Mouse (Mus musculus) embryonic facial prominence, embryonic 13.5 days (tissue): ENCODE results near the gene Surf6. TPM values are rescaled to one million over a fixed set of nuclear protein-coding genes. Genes with fewer than 3 reads are reported as not detected.
A peak's percentile ranks its signal among the peaks of the same experiment; 100 is the strongest.

Experiments used
- ATAC-seq: fragments of 200-750 bp; cut with Nextera tagmentation; 2 replicates; pipeline ENCODE4 v1.8.0; 2017; ENCODE audit warnings: low read depth; ENCODE audit not compliant: insufficient number of reproducible peaks, insufficient read depth, low FRiP score, low TSS enrichment
- H3K27ac ChIP-seq: fragments of 300-500 bp; sonication (generic); 2 replicates; pipeline ENCODE4 v1.5.1; 2015; ENCODE audit warnings: moderate library complexity, mild to moderate bottlenecking, inconsistent platforms
- H3K27me3 ChIP-seq: fragments of 300-500 bp; sonication (generic); 2 replicates; pipeline ENCODE4 v1.6.1; 2015; ENCODE audit warnings: mild to moderate bottlenecking, inconsistent platforms
- H3K36me3 ChIP-seq: fragments of 300-500 bp; sonication (generic); 2 replicates; pipeline ENCODE4 v1.6.1; 2015; ENCODE audit warnings: mild to moderate bottlenecking, inconsistent platforms
- H3K4me1 ChIP-seq: fragments of 300-500 bp; sonication (generic); 2 replicates; pipeline ENCODE4 v1.6.1; 2015; ENCODE audit warnings: inconsistent platforms
- H3K4me2 ChIP-seq: fragments of 300-500 bp; sonication (generic); 2 replicates; pipeline ENCODE4 v1.6.1; 2015; ENCODE audit warnings: moderate library complexity, mild to moderate bottlenecking, inconsistent platforms
- H3K4me3 ChIP-seq: fragments of 300-500 bp; sonication (generic); 2 replicates; pipeline ENCODE4 v1.5.1; 2015; ENCODE audit warnings: mild to moderate bottlenecking, inconsistent platforms
- H3K9ac ChIP-seq: fragments of 300-500 bp; sonication (generic); 2 replicates; pipeline ENCODE4 v1.6.1; 2015; ENCODE audit warnings: mild to moderate bottlenecking, inconsistent platforms
- H3K9me3 ChIP-seq: fragments of 300-500 bp; sonication (generic); 2 replicates; pipeline ENCODE4 v1.6.1; 2016; ENCODE audit warnings: inconsistent platforms
- WGBS: fragments of 180-500 bp; shearing (Covaris S2); methylation state at CpG from one replicate; pipeline ENCODE4 v1.1.7; 2015; ENCODE audit warnings: mixed read lengths; 5-methylcytosine and 5-hydroxymethylcytosine counted together
- polyA plus RNA-seq: library from polyadenylated mRNA; unstranded; fragments of >200 nt; fragmentation: Nextera tagmentation; extraction: Ambion mirVana; gene quantifications from 2 replicates; pipeline ENCODE4 v1.2.1, GENCODE M21; 2015

Surf6 gene
- polyA plus RNA-seq, 1 experiment from 2014 or later: 32.9 TPM

DNA sequence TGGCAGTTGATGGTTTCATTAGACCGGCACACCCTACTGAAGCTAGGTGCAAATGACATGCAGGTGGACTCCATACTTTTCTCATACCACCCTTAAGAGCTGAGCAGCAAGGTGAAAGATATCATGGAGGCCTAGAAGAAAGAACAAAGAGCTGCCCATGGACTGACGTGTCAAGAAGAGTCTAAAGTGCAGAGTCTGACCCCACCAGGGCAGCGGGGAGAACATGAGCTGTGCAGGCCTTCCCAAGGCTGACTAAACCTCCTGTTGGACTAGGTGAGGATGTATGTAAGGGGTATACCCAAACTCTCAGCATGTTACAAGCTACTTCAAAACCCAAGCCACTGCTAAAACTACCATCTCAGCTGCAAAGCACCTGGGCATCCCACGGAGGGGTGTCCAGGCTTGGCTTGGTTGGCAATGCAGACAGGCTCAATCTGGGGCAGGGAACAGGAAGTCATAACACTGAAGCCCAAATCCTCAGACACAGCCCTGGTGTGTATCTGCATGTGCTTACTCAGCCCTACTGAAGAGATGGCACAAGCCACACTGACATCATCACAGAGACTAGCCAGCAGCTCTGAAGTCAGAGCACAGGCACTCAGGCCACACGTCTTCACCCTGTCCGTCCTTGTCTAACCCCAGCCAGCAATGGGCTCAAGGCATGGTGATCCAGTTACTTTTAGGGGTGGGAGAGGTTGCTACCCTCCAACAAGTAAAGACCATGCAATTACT, 25.2 kb upstream of the Surf6 start:
- Histone ChIP-seq H3K36me3 (peaks cover 84% of the 10 kb centered on the region), H3K9ac (no peak overlapping the region), H3K4me2 (no peak overlapping the region), H3K4me3 (no peak overlapping the region), H3K27ac (no peak overlapping the region), H3K27me3 (no peaks in the 10 kb centered on the region), H3K9me3 (no peaks in the 10 kb centered on the region), H3K4me1 (peaks cover 32% of the 10 kb centered on the region)
- 94% methylated on average over 6 of the region's 6 CpGs for WGBS
- no peak for ATAC-seq

DNA sequence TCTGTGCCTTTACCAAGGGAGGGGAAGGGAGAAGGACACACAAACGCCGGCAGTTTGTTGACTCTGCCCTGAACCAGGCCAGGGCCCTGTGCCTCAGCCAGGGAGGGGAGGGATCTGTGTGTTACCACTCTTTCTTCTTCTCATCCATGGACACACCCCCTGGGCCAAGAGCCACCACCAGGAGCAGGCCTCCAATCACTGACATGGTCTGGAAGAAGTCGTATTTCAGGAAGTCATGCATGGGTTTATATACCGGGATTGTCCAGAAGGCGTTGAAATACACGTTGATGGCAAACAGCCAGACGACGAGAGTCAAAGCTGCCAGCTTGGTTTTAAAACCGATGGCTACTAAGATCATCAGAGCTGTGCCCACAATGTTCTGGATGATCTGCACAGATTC, 19.1 kb upstream of the Surf6 start:
- no peak for ATAC-seq
- Histone ChIP-seq H3K4me2 (no peak overlapping the region), H3K27ac (no peak overlapping the region), H3K9ac (no peak overlapping the region), H3K27me3 (no peaks in the 10 kb centered on the region), H3K4me3 (no peak overlapping the region), H3K36me3 (peaks cover 90% of the 10 kb centered on the region), H3K9me3 (no peaks in the 10 kb centered on the region), H3K4me1 (peaks cover 16% of the 10 kb centered on the region)
- 82% methylated on average over 9 of the region's 9 CpGs for WGBS

DNA sequence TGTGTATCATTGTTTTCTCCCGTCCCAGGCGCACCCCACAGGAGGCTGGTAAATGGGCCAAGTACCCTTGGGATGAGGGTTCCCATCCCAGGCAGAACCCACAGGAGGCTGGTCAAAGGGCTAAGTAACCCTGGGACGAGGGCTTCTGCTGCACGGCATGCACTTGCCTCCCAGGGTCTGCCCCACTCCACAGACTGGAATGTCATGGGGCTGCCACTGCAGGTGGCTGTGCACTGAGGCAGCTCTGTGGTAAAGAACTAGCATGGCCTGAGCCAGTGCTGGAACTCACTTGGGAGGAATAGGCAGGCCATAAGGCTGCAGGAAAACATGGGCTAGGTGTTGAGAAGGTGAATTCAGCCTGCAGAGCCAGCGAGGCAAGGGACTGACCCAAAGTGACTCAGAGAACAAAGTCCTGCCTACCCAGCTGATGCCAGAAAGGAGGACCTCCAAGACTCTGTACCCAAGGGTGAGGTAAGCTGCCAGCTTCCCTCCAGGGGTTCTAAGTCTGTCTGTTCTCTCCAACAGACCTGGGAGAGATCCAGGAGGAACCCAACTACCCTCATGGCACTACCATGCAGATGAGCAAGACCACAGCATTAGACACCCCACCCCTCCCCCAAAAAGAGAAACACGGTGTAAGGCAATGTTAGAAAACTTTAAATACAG, 17.6 kb upstream of the Surf6 start:
- Histone ChIP-seq H3K9ac (no peak overlapping the region), H3K4me3 (no peak overlapping the region), H3K27me3 (no peaks in the 10 kb centered on the region)

DNA sequence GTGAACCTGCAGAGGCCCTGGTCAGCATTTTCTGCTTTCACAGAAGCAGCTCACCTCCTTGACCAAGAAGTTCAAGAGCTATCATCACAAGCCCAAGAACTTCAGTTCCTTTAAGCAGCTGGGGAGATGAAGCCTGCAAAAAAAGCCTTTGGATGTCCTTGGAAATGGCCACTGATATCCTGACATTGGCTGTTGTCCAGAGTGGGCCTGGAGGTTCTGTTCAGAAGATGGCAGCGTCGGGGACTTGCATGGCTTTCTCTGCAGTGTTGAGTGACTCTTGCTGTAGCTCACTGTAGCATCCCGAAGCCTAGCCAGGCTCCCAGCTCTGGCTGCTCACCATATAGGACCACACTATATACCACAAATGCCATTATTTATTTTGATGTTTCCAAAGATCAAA, 17.0 kb upstream of the Surf6 start:
- Histone ChIP-seq H3K27ac (no peak overlapping the region), H3K4me1 (peaks cover 30% of the 10 kb centered on the region), H3K27me3 (no peaks in the 10 kb centered on the region), H3K36me3 (peaks cover 70% of the 10 kb centered on the region), H3K9ac (no peak overlapping the region), H3K9me3 (no peaks in the 10 kb centered on the region), H3K4me2 (no peak overlapping the region), H3K4me3 (no peak overlapping the region)
- no peak for ATAC-seq
- WGBS: 92% methylated on average over 3 of the region's 3 CpGs

More for the DNA sequence above, 17.6 kb upstream of the Surf6 start:
- peaks cover 76% of the 10 kb centered on the region for H3K36me3 ChIP-seq
- 90% methylated on average over 6 of the region's 6 CpGs for WGBS
- no peaks in the 10 kb centered on the region for H3K9me3 ChIP-seq
- no peak for ATAC-seq
- no peak overlapping the region for H3K4me2 ChIP-seq
- H3K27ac ChIP-seq: no peak overlapping the region
- peaks cover 24% of the 10 kb centered on the region for H3K4me1 ChIP-seq

DNA sequence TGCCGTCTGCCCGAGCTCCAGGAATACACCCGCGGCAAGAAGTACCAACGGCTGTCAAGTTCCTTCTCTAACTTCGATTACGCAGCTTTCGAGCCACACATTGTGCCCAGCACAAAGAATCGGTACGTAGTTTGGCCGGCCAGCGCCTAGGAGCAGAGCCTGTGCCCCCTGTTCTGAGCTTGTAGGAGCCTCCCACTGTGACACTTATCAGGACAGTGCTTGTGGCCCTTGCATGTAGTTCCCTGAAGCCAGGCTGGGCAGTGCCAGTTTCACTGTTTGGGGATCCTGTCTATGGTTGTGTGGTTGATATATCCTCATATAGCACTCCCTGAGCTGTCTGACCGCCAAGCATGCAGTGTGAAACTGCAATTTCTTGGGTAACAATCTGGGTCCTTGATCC, 14.1 kb upstream of the Surf6 start:
- peak overlapping the region; percentile 75 for H3K4me3 ChIP-seq
- H3K9ac ChIP-seq: peak overlapping the region; percentile 85
- no peaks in the 10 kb centered on the region for H3K27me3 ChIP-seq
- peaks cover 70% of the 10 kb centered on the region for H3K36me3 ChIP-seq
- H3K4me1 ChIP-seq: peaks cover 43% of the 10 kb centered on the region
- no peak for ATAC-seq
- H3K4me2 ChIP-seq: peak overlapping the region; percentile 97
- no peaks in the 10 kb centered on the region for H3K9me3 ChIP-seq
- H3K27ac ChIP-seq: peak overlapping the region; percentile 74
- WGBS: 2% methylated on average over 13 of the region's 13 CpGs

- Histone ChIP-seq H3K4me3 (peak within 1 kb of the TSS; percentile 75), H3K9ac (peak within 1 kb of the TSS; percentile 85), H3K27me3 (no peaks in the 10 kb centered on the region), H3K4me1 (peaks cover 46% of the 10 kb centered on the region), H3K27ac (peak within 1 kb of the TSS; percentile 74), H3K36me3 (peaks cover 70% of the 10 kb centered on the region), H3K4me2 (peak within 1 kb of the TSS; percentile 97), H3K9me3 (no peaks in the 10 kb centered on the region)
- 3% methylated on average over 47 of the region's 47 CpGs for WGBS
- ATAC-seq: 0 out of 2 replicates have a peak, but pooled peaks have one; percentile 21
Measured at GRCm38 (mm10) chr2:26915927-26916728, 13.4 kb upstream of the Surf6 start, which contains the start of the genes Surf2 and Surf1. Gene Surf2, plus strand, starts transcription at chr2:26916367. Gene Surf1, minus strand, starts transcription at chr2:26916530.

DNA sequence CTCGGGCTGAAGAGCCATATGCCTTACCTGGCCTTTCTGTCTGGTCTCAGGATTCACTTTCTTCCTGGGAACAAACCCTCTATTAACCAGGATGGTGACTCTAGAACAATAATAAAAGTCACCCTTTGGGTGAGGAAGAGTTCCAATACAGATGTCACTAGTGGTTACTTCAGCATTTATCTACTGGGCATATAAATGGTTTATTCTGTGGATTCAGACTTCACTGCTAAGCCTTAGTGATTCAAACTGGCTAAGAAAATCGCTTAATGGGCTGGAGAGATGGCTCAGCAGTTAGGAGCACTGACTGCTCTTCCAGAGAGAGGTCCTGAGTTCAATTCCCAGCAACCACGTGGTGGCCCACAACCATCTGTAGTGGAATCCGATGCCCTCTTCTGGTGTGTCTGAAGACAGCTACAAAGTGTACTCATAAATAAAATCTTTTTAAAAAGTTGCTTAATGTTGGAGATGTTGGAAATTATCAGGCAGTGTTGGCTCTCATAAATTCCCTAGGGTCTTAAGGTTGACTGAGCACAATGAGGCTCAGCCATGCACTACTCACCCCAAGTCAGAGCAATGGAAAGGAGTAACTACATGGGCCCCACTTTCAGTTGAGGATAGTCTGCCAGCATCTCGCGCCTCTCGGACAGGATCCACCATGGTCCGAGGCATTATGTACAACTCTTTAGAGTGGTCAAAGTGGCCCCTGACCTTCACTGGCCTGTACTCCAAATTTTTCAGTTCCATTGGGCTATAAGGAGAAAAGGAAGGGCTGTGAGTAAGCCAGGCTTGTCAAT, 11.7 kb upstream of the Surf6 start:
- Histone ChIP-seq H3K4me2 (peak overlapping the region; percentile 97), H3K36me3 (peaks cover 52% of the 10 kb centered on the region), H3K9me3 (no peaks in the 10 kb centered on the region), H3K4me1 (peaks cover 50% of the 10 kb centered on the region), H3K4me3 (peak overlapping the region; percentile 75; the same call in 1 of the 2 replicates), H3K27ac (no peak overlapping the region), H3K27me3 (no peaks in the 10 kb centered on the region), H3K9ac (peak overlapping the region; percentile 85; the same call in 1 of the 2 replicates)
- ATAC-seq: no peak
- 60% methylated on average over 8 of the region's 8 CpGs for WGBS

DNA sequence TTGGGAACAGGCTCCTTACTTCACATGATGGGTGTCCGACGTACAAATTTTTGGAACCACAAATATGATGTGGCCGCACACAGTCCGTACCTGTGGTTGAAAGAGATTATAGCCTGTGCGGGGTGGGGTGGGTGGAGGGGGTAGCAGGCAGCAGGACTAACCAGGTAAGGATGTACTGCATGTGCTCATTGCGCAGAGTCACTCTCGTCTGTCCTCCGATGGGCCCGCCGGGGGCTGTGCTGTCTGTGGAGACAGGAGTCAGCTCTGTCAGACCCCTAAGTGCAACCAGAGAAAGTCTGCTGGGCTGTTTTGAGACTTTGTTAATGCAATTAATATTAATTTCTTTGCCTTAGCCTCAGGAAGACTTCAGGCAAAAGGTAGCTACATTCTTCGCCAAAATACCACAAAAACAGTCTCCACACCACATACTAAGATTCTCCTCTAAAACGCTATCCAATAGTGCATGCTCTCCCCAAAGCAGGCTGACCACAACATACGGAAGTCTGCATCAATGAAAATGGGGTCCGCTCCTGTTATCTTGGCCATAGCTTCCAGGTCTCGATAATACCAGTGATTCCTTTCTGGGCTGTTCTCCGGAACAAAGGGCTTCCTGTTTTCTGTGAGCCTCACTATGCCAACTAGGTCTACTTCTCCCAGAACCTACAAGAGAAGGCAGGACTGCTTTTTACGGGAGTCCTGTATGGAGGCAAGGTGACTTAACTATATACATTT, 10.9 kb upstream of the Surf6 start:
- no peaks in the 10 kb centered on the region for H3K27me3 ChIP-seq
- H3K4me1 ChIP-seq: peaks cover 58% of the 10 kb centered on the region
- H3K9me3 ChIP-seq: no peaks in the 10 kb centered on the region
- 77% methylated on average over 17 of the region's 17 CpGs for WGBS
- no peak for ATAC-seq
- H3K9ac ChIP-seq: no peak overlapping the region
- H3K36me3 ChIP-seq: peaks cover 45% of the 10 kb centered on the region
- no peak overlapping the region for H3K4me2 ChIP-seq
- H3K4me3 ChIP-seq: no peak overlapping the region
- H3K27ac ChIP-seq: no peak overlapping the region

DNA sequence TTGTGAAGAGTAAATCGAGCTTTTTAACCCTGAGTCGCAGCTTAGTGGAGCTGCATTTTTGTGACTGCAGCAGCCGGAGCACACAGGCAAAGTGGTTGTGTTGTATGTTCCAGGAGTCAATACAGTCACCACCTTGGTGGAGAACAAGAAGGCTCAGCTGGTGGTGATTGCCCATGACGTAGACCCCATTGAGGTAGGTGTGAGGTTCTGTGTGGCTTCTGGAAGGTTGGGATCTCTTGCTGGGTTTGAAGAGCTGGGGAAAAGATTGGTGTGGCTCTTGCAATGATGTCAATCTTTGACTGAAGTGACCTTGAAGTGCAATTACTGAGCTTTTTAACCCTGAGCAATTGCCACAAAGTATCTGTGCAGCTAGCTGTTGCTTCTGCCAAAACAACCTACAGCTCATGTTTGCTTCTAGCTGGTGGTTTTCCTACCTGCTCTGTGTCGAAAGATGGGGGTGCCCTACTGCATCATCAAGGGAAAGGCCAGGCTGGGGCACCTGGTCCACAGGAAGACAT, 9.6 kb upstream of the Surf6 start:
- Histone ChIP-seq H3K36me3 (peaks cover 46% of the 10 kb centered on the region), H3K4me1 (peaks cover 56% of the 10 kb centered on the region), H3K27ac (no peak overlapping the region)

DNA sequence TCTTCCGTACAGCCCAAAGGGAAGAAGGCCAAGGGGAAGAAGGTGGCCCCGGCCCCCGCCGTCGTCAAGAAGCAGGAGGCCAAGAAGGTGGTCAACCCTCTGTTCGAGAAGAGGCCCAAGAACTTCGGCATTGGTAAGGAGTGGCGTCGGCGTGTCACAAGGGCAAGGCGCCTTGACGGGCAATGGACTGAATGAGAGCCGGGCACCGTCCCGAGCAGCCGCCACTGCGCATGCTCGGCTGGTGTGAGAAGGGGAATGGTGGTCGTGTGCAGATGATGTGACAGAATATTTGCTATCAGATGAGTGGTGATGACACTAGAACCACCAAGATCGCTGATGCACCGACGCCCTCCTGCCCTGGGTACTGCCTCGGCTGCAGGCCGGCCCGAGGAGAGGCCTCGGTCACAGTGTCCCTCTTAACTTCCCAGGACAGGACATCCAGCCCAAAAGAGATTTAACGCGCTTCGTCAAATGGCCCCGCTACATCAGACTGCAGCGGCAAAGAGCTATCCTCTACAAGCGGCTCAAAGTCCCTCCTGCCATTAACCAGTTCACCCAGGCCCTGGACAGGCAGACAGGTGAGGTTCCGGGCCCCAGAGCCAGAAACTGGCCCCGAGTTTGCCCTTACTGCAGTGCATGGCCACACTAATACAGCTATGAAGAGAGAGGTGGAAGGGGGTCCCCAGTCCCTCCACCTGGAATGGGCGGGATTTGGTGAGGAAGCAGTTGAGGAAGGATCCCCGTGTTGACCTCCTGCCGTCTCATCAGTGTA, 8.5 kb upstream of the Surf6 start:
- 0 out of 2 replicates have a peak, but pooled peaks have one; percentile 4 for ATAC-seq
- Histone ChIP-seq H3K9me3 (no peaks in the 10 kb centered on the region), H3K27ac (peak overlapping the region; percentile 93), H3K36me3 (peaks cover 58% of the 10 kb centered on the region), H3K4me2 (peak overlapping the region; percentile 99), H3K4me1 (peaks cover 48% of the 10 kb centered on the region), H3K27me3 (no peaks in the 10 kb centered on the region), H3K4me3 (peak overlapping the region; percentile 88), H3K9ac (peak overlapping the region; percentile 99)
- under 1% methylated on average over 37 of the region's 37 CpGs for WGBS

More for the DNA sequence above, 9.6 kb upstream of the Surf6 start:
- Histone ChIP-seq H3K27me3 (no peaks in the 10 kb centered on the region), H3K4me3 (peak overlapping the region; percentile 88), H3K4me2 (peak overlapping the region; percentile 99), H3K9me3 (no peaks in the 10 kb centered on the region), H3K9ac (peak overlapping the region; percentile 99)
- ATAC-seq: no peak
- 75% methylated on average over 5 of the region's 5 CpGs for WGBS
